Mouse (Mus musculus) forebrain, postnatal 0 days (tissue): ENCODE measurements at regions not wholly inside any gene's neighbourhood (a gene's known extent, or its start where the extent isn't known, plus 50 kb on each side); places are given as distances from the start of the nearest gene placed in this dataset.

ENCODE experiments used
- ATAC-seq: fragments of 200-750 bp; cut with Nextera tagmentation; 2 replicates; pipeline ENCODE4 v1.8.0; 2017; ENCODE audit warnings: mild to moderate bottlenecking, moderate library complexity
- DNase-seq: peaks from one replicate; pipeline ENCODE4 v3.0.0-alpha.2; 2015
- H3K27ac ChIP-seq: fragments of 300-500 bp; sonication (generic); 2 replicates; pipeline ENCODE4 v1.5.1; 2014; ENCODE audit warnings: low read depth, mild to moderate bottlenecking, antibody characterized with exemption, low read length, moderate library complexity, mixed read lengths
- H3K27me3 ChIP-seq: fragments of 300-500 bp; sonication (generic); 2 replicates; pipeline ENCODE4 v1.6.1; 2014; ENCODE audit warnings: mild to moderate bottlenecking, low read length, mixed read lengths; ENCODE audit not compliant: insufficient read depth
- H3K36me3 ChIP-seq: fragments of 300-500 bp; sonication (generic); 2 replicates; pipeline ENCODE4 v1.6.1; 2014; ENCODE audit warnings: mild to moderate bottlenecking, moderate library complexity; ENCODE audit not compliant: insufficient read depth
- H3K4me1 ChIP-seq: fragments of 300-500 bp; sonication (generic); 2 replicates; pipeline ENCODE4 v1.6.1; 2014; ENCODE audit warnings: antibody characterized with exemption; ENCODE audit not compliant: insufficient read depth
- H3K4me2 ChIP-seq: fragments of 300-500 bp; sonication (generic); 2 replicates; pipeline ENCODE4 v1.6.1; 2014; ENCODE audit warnings: low read depth, mild to moderate bottlenecking, moderate library complexity
- H3K4me3 ChIP-seq: fragments of 300-500 bp; sonication (generic); 2 replicates; pipeline ENCODE4 v1.5.1; 2014; ENCODE audit warnings: low read depth, low read length, mixed read lengths
- H3K9ac ChIP-seq: fragments of 300-500 bp; sonication (generic); 2 replicates; pipeline ENCODE4 v1.6.1; 2014; ENCODE audit warnings: mild to moderate bottlenecking
- H3K9me3 ChIP-seq: fragments of 300-500 bp; sonication (generic); 2 replicates; pipeline ENCODE4 v1.6.1; 2016; ENCODE audit warnings: low read length
- CTCF ChIP-seq: sonication (generic); IDR thresholded peaks from 2 replicates; pipeline ENCODE4 v1.5.1; 2016; ENCODE audit warnings: antibody characterized with exemption, control low read depth, low read depth
- WGBS: fragments of 180-500 bp; shearing (Covaris S2); extraction: QIAGEN DNeasy Blood & Tissue Kit; methylation state at CpG from one replicate; pipeline ENCODE4 v1.1.7; 2014; 5-methylcytosine and 5-hydroxymethylcytosine counted together

GRCm38 (mm10) chr2:50826537-50826936, 322.4 kb downstream of the Rnd3 start:
- DNase-seq (no peak), ATAC-seq (no peak)
- 91% methylated on average over 3 of the region's 3 CpGs for WGBS
- no peak for TF ChIP-seq CTCF
- no peak overlapping the region for H3K4me2 ChIP-seq
- H3K9ac ChIP-seq = no peak overlapping the region
- no peaks in the 10 kb centered on the region for H3K4me1 ChIP-seq
- H3K4me3 ChIP-seq = no peak overlapping the region
- no peaks in the 10 kb centered on the region for H3K27me3 ChIP-seq
- no peak overlapping the region for H3K27ac ChIP-seq
- no peaks in the 10 kb centered on the region for H3K9me3 ChIP-seq
- H3K36me3 ChIP-seq = no peaks in the 10 kb centered on the region

DNA sequence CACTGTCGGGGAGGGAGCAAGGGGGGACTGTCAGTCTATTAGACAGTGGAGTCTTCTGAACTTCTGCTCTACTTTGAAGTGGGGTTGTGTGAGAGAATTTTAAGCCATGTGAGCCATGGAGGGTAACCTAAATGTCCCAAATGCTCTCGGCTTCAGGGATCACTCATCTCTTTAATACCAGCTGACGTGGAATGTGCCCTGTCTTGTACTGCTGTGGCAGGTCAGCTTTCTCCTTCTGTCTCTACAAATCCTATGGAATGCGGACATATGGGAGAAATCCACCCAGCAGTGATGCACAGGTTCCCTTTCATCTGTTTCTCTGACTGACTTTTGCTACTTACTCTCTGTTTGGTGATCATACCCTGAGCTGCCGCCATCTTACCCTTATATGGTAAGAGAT, 323.3 kb downstream of the Rnd3 start:
- Histone ChIP-seq H3K27ac (no peak overlapping the region), H3K27me3 (no peaks in the 10 kb centered on the region), H3K4me1 (no peaks in the 10 kb centered on the region), H3K4me3 (no peak overlapping the region), H3K9ac (no peak overlapping the region), H3K36me3 (no peaks in the 10 kb centered on the region), H3K4me2 (no peak overlapping the region), H3K9me3 (no peaks in the 10 kb centered on the region)
- ATAC-seq (no peak), DNase-seq (no peak)
- TF ChIP-seq CTCF = no peak
- 94% methylated on average over 5 of the region's 5 CpGs for WGBS

GRCm38 (mm10) chr2:50824782-50825181, 324.1 kb downstream of the Rnd3 start:
- no peak for TF ChIP-seq CTCF
- Histone ChIP-seq H3K4me3 (no peak overlapping the region), H3K9me3 (no peaks in the 10 kb centered on the region), H3K9ac (no peak overlapping the region), H3K4me2 (no peak overlapping the region), H3K36me3 (no peaks in the 10 kb centered on the region), H3K27me3 (no peaks in the 10 kb centered on the region), H3K27ac (no peak overlapping the region), H3K4me1 (no peaks in the 10 kb centered on the region)
- DNase-seq = no peak
- ATAC-seq = no peak
- WGBS = 79% methylated on average over 3 of the region's 3 CpGs

DNA sequence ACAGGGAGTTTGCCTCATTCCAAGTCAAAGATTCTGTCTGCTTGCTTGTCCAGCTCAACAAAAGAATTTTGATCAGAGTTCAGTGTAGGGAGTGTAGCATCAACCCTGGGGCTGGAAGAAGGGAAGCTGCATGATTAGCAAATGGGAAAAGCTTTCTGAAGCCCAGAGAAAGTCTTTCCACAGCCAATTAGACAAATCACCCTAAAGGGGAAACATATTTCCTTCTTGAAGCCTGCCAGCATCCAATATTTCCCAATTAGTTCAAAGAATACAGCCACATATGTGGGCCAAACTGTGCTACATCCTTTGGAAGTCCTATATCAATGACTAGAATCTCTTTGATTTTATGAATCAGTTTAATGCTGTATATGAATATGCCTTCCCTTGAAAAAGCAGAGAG, 326.2 kb downstream of the Rnd3 start:
- no peak overlapping the region for H3K4me2 ChIP-seq
- no peak overlapping the region for H3K4me3 ChIP-seq
- no peaks in the 10 kb centered on the region for H3K36me3 ChIP-seq
- no peak for TF ChIP-seq CTCF
- no peak overlapping the region for H3K9ac ChIP-seq
- no peak overlapping the region for H3K27ac ChIP-seq
- H3K4me1 ChIP-seq = no peaks in the 10 kb centered on the region
- no peak for DNase-seq
- ATAC-seq = no peak
- H3K27me3 ChIP-seq = no peaks in the 10 kb centered on the region
- no peaks in the 10 kb centered on the region for H3K9me3 ChIP-seq

GRCm38 (mm10) chr2:50819305-50819665, 329.6 kb downstream of the Rnd3 start:
- Histone ChIP-seq H3K36me3 (no peaks in the 10 kb centered on the region), H3K27ac (no peak overlapping the region), H3K4me1 (no peaks in the 10 kb centered on the region), H3K27me3 (no peaks in the 10 kb centered on the region), H3K4me2 (no peak overlapping the region), H3K9me3 (no peaks in the 10 kb centered on the region), H3K9ac (no peak overlapping the region), H3K4me3 (no peak overlapping the region)
- no peak for ATAC-seq
- TF ChIP-seq CTCF = no peak
- DNase-seq = no peak
- WGBS = 89% methylated on average over 5 of the region's 5 CpGs

GRCm38 (mm10) chr2:50818557-50819304, 330.2 kb downstream of the Rnd3 start:
- ATAC-seq = no peak
- no peaks in the 10 kb centered on the region for H3K27me3 ChIP-seq
- no peak overlapping the region for H3K9ac ChIP-seq
- H3K27ac ChIP-seq = no peak overlapping the region
- 69% methylated on average over 7 of the region's 7 CpGs for WGBS
- no peaks in the 10 kb centered on the region for H3K9me3 ChIP-seq
- H3K4me2 ChIP-seq = no peak overlapping the region
- H3K36me3 ChIP-seq = no peaks in the 10 kb centered on the region
- TF ChIP-seq CTCF = no peak
- no peak for DNase-seq
- no peaks in the 10 kb centered on the region for H3K4me1 ChIP-seq
- no peak overlapping the region for H3K4me3 ChIP-seq

DNA sequence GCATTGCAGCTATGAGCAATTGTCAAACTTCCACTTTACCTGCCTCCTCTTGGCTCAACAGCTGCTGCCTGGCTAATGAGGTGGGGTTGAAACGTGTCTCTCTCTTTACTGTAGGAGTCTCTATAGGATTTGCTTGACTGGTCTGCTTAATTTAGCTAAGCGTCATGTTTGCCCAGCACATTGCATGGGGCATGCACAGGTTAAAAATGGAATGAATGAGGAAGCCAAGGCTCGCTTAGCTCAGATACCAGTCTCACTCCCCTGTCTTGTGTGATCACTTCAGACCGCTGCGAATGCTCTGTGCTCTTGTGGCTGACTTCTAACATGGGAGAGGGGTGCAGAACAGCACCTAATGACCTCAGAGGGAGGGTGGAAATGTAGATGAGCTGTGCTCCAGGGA, 332.5 kb downstream of the Rnd3 start:
- Histone ChIP-seq H3K4me2 (no peak overlapping the region), H3K4me1 (no peaks in the 10 kb centered on the region), H3K27ac (no peak overlapping the region), H3K9me3 (no peaks in the 10 kb centered on the region), H3K4me3 (no peak overlapping the region), H3K27me3 (no peaks in the 10 kb centered on the region), H3K9ac (no peak overlapping the region), H3K36me3 (no peaks in the 10 kb centered on the region)
- no peak for TF ChIP-seq CTCF
- WGBS = 77% methylated on average over 5 of the region's 5 CpGs
- DNase-seq (no peak), ATAC-seq (no peak)

GRCm38 (mm10) chr2:50815541-50815940, 333.4 kb downstream of the Rnd3 start:
- ATAC-seq = no peak
- no peak for DNase-seq
- H3K36me3 ChIP-seq = no peaks in the 10 kb centered on the region
- no peak overlapping the region for H3K9ac ChIP-seq
- WGBS = 39% methylated on average over 3 of the region's 3 CpGs
- no peaks in the 10 kb centered on the region for H3K27me3 ChIP-seq
- H3K4me3 ChIP-seq = no peak overlapping the region
- no peaks in the 10 kb centered on the region for H3K9me3 ChIP-seq
- H3K4me1 ChIP-seq = 0 out of 2 replicates have a peak, but pooled peaks cover 4% of the 10 kb centered on the region
- no peak for TF ChIP-seq CTCF
- no peak overlapping the region for H3K4me2 ChIP-seq
- no peak overlapping the region for H3K27ac ChIP-seq
